Mouse (Mus musculus) embryo, embryonic 11.5 days (tissue): ENCODE data around the gene Nfkb2.

Experiments
- DNase-seq: peaks from one replicate; pipeline ENCODE4 v3.0.0-alpha.2; 2012; ENCODE audit warnings: low read depth, low spot score

Nfkb2 gene

GRCm38 (mm10) chr19:46304216-46304841 is at the start of gene Nfkb2:
TSS of gene Nfkb2 (plus strand) at chr19:46304320.
- peak; percentile 79 for DNase-seq

GRCm38 (mm10) chr19:46264762-46265161 is 39.4 kb upstream of the Nfkb2 start:
- no peak for DNase-seq

GRCm38 (mm10) chr19:46275307-46275706 is 28.8 kb upstream of the Nfkb2 start:
- no peak for DNase-seq

GRCm38 (mm10) chr19:46282081-46282849 is 21.9 kb upstream of the Nfkb2 start:
- DNase-seq = no peak

GRCm38 (mm10) chr19:46284686-46285085 is 19.4 kb upstream of the Nfkb2 start:
- no peak for DNase-seq

- DNase-seq = no peak
Observed at GRCm38 (mm10) chr19:46285631-46286030, 18.5 kb upstream of the Nfkb2 start.

GRCm38 (mm10) chr19:46286047-46286446 is 18.1 kb upstream of the Nfkb2 start:
- no peak for DNase-seq

- no peak for DNase-seq
Observed at GRCm38 (mm10) chr19:46286926-46287325, 17.2 kb upstream of the Nfkb2 start.

- no peak for DNase-seq
Observed at GRCm38 (mm10) chr19:46287566-46287965, 16.6 kb upstream of the Nfkb2 start.

- no peak for DNase-seq
Observed at GRCm38 (mm10) chr19:46290535-46291105, 13.5 kb upstream of the Nfkb2 start.

GRCm38 (mm10) chr19:46296938-46297337 is 7.2 kb upstream of the Nfkb2 start:
- DNase-seq = no peak

GRCm38 (mm10) chr19:46300294-46301045 is 3.6 kb upstream of the Nfkb2 start:
- no peak for DNase-seq

- no peak for DNase-seq
Observed at GRCm38 (mm10) chr19:46302551-46302950, 1.6 kb upstream of the Nfkb2 start.

- DNase-seq = no peak
Observed at GRCm38 (mm10) chr19:46303251-46304215, 587 bp upstream of the Nfkb2 start.

GRCm38 (mm10) chr19:46304908-46305333 is 801 bp downstream of the Nfkb2 start:
- no peak for DNase-seq

GRCm38 (mm10) chr19:46305432-46306267 is 1.5 kb downstream of the Nfkb2 start:
- peak; percentile 77 for DNase-seq

- no peak for DNase-seq
Observed at GRCm38 (mm10) chr19:46306268-46306610, 2.1 kb downstream of the Nfkb2 start.

GRCm38 (mm10) chr19:46306751-46307289 is 2.7 kb downstream of the Nfkb2 start:
- DNase-seq = no peak

GRCm38 (mm10) chr19:46307781-46308180 is 3.7 kb downstream of the Nfkb2 start:
- no peak for DNase-seq

GRCm38 (mm10) chr19:46308303-46308702 is 4.2 kb downstream of the Nfkb2 start:
- no peak for DNase-seq
